Mouse (Mus musculus) forebrain, embryonic 10.5 days (tissue): Measurements from ENCODE around the gene Ctsz. TPM values are rescaled to one million over a fixed set of nuclear protein-coding genes. Genes with fewer than 3 reads are reported as not detected.

ENCODE experiments used
- DNase-seq: peaks from one replicate; pipeline ENCODE4 v3.0.0-alpha.2; 2017; ENCODE audit warnings: low spot score; ENCODE audit errors: extremely low spot score
- H3K27ac ChIP-seq: fragments of 300-500 bp; sonication (generic); 2 replicates; pipeline ENCODE4 v1.5.1; 2016; ENCODE audit warnings: mild to moderate bottlenecking
- H3K27me3 ChIP-seq: fragments of 300-500 bp; sonication (generic); 2 replicates; pipeline ENCODE4 v1.6.1; 2016; ENCODE audit warnings: mild to moderate bottlenecking; ENCODE audit not compliant: poor library complexity, severe bottlenecking
- H3K36me3 ChIP-seq: fragments of 300-500 bp; sonication (generic); replicated peaks from 2 replicates; pipeline ENCODE4 v1.6.1; 2016; ENCODE audit warnings: mild to moderate bottlenecking, moderate library complexity
- H3K4me1 ChIP-seq: fragments of 300-500 bp; sonication (generic); 2 replicates; pipeline ENCODE4 v1.6.1; 2016
- H3K4me3 ChIP-seq: fragments of 300-500 bp; sonication (generic); 2 replicates; pipeline ENCODE4 v1.5.1; 2016; ENCODE audit warnings: mild to moderate bottlenecking, moderate library complexity
- H3K9me3 ChIP-seq: fragments of 300-500 bp; sonication (generic); 2 replicates; pipeline ENCODE4 v1.6.1; 2016; ENCODE audit warnings: mild to moderate bottlenecking, moderate library complexity
- WGBS: fragments of 180-500 bp; shearing (Covaris S2); methylation state at CpG from one replicate; pipeline ENCODE4 v1.1.7; 2016; 5-methylcytosine and 5-hydroxymethylcytosine counted together
- polyA plus RNA-seq: library from polyadenylated mRNA; unstranded; fragments of >200 nt; fragmentation: Nextera tagmentation; extraction: Ambion mirVana; gene quantifications from 2 replicates; pipeline ENCODE4 v1.2.1, GENCODE M21; 2016

Gene Ctsz
- polyA plus RNA-seq, 1 experiment from 2014 or later = 106 TPM

- Histone ChIP-seq H3K27ac (no peak overlapping the region), H3K9me3 (no peaks in the 10 kb centered on the region), H3K4me3 (no peak overlapping the region), H3K4me1 (peaks cover 40% of the 10 kb centered on the region), H3K36me3 (peaks cover 32% of the 10 kb centered on the region), H3K27me3 (peaks cover 10% of the 10 kb centered on the region; the same call in 1 of the 2 replicates)
- WGBS = 81% methylated on average over 2 of the region's 2 CpGs
- no peak for DNase-seq
These were observed 20.5 kb upstream of the Ctsz start for GRCm38 (mm10) chr2:174459365-174459764.

DNA sequence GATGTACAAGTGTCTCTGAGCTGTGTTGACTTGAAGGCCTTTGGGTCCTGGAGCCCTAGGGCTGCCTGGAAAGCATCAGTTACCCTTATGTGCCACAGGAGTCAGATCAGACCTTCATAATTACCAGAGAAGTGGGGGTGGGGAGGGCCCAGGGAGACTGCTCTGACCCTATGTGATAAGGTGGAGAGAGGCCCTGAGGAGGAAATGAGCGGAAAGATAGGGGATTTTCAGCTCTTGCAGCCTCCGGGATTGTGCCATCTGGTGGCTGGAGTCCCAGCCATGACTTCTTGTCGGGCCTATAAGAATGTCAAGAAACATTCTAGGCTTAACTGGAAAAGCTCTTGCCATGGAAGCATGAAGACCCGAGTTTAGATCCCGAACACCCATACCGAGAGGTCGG lies 14.8 kb upstream of the Ctsz start:
- H3K27me3 ChIP-seq = peaks cover 10% of the 10 kb centered on the region; the same call in 1 of the 2 replicates
- H3K4me3 ChIP-seq = no peak overlapping the region
- no peak overlapping the region for H3K27ac ChIP-seq
- no peak for DNase-seq
- WGBS = 74% methylated on average over 7 of the region's 7 CpGs
- no peaks in the 10 kb centered on the region for H3K36me3 ChIP-seq
- H3K9me3 ChIP-seq = no peaks in the 10 kb centered on the region
- peaks cover 7% of the 10 kb centered on the region; the same call in 1 of the 2 replicates for H3K4me1 ChIP-seq

- Histone ChIP-seq H3K27me3 (no peaks in the 10 kb centered on the region; the same call in 1 of the 2 replicates), H3K27ac (no peak within 1 kb of the TSS), H3K9me3 (no peaks in the 10 kb centered on the region), H3K4me3 (no peak within 1 kb of the TSS), H3K36me3 (no peaks in the 10 kb centered on the region), H3K4me1 (peaks cover 10% of the 10 kb centered on the region)
- no peak for DNase-seq
- WGBS = 81% methylated on average over 4 of the region's 4 CpGs
These were observed 11.5 kb upstream of the Ctsz start, which contains the start of gene Tubb1 for GRCm38 (mm10) chr2:174450353-174450752. TSS of gene Tubb1 (plus strand) at chr2:174450695.

DNA sequence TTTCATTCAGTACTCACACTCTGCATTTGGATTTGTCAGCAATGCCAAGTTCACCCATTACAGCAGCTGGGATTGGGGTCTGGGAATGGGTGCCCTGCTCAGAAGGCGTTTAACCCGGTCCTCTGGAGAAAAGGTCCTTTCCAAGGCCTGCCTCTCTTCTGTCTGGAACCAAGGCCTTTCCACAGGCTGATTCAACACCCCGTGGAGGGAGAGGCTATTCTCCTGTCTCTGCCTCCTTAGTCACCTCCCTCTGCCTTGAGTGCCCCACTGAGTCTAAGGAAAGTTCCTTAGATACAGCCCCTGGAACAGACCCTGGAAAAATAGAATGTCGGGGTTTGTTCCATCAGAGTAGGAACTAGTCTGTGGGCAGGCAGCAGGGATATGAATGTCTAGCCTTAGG lies 9.6 kb upstream of the Ctsz start:
- Histone ChIP-seq H3K9me3 (no peaks in the 10 kb centered on the region), H3K4me1 (peaks cover 11% of the 10 kb centered on the region), H3K27me3 (no peaks in the 10 kb centered on the region; the same call in 1 of the 2 replicates), H3K27ac (no peak overlapping the region), H3K4me3 (no peak overlapping the region), H3K36me3 (no peaks in the 10 kb centered on the region)
- WGBS = 92% methylated on average over 4 of the region's 4 CpGs
- DNase-seq = no peak

- H3K4me1 ChIP-seq = peaks cover 16% of the 10 kb centered on the region
- no peak for DNase-seq
- H3K9me3 ChIP-seq = no peaks in the 10 kb centered on the region
- H3K4me3 ChIP-seq = no peak overlapping the region
- no peak overlapping the region for H3K27ac ChIP-seq
- no peaks in the 10 kb centered on the region; the same call in 1 of the 2 replicates for H3K27me3 ChIP-seq
- 62% methylated on average over 8 of the region's 8 CpGs for WGBS
- H3K36me3 ChIP-seq = no peaks in the 10 kb centered on the region
These were observed 8.1 kb upstream of the Ctsz start for GRCm38 (mm10) chr2:174446905-174447304.

- DNase-seq = no peak
- WGBS = 60% methylated on average over 7 of the region's 7 CpGs
- H3K27me3 ChIP-seq = no peaks in the 10 kb centered on the region; the same call in 1 of the 2 replicates
- H3K4me3 ChIP-seq = no peak overlapping the region
- H3K4me1 ChIP-seq = peaks cover 16% of the 10 kb centered on the region
- peak overlapping the region; percentile 35; the same call in 1 of the 2 replicates for H3K27ac ChIP-seq
- H3K36me3 ChIP-seq = no peaks in the 10 kb centered on the region
- no peaks in the 10 kb centered on the region for H3K9me3 ChIP-seq
These were observed 7.7 kb upstream of the Ctsz start for GRCm38 (mm10) chr2:174446492-174446891.

DNA sequence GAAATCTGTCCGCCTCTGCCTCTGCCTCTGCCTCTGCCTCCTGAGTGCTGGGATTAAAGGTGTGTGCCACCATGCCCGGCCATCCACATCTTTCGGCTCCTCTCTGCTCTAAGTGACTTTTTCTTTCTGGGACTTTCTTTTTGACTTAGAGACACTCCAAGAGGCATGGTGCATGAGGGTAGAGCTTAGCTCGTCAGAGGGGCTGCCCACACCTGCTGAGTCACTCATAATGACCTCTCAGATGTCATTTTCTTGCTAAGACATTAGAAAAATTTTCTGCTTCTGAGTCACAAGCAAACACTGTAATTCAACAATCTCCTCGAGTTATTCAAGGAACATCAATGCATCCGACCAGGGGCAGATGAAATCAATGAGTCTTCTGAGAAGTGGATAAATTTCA lies 6.2 kb upstream of the Ctsz start:
- Histone ChIP-seq H3K4me1 (peaks cover 16% of the 10 kb centered on the region), H3K36me3 (no peaks in the 10 kb centered on the region)

GRCm38 (mm10) chr2:174444359-174444758 lies 5.5 kb upstream of the Ctsz start:
- Histone ChIP-seq H3K27ac (no peak overlapping the region), H3K9me3 (no peaks in the 10 kb centered on the region), H3K36me3 (no peaks in the 10 kb centered on the region), H3K27me3 (no peaks in the 10 kb centered on the region; the same call in 1 of the 2 replicates), H3K4me1 (peaks cover 20% of the 10 kb centered on the region), H3K4me3 (no peak overlapping the region)
- WGBS = 91% methylated on average over 7 of the region's 7 CpGs
- no peak for DNase-seq

More for the DNA sequence above, 6.2 kb upstream of the Ctsz start:
- no peak overlapping the region for H3K27ac ChIP-seq
- no peak for DNase-seq
- H3K9me3 ChIP-seq = no peaks in the 10 kb centered on the region
- WGBS = 89% methylated on average over 6 of the region's 6 CpGs
- H3K27me3 ChIP-seq = no peaks in the 10 kb centered on the region; the same call in 1 of the 2 replicates
- no peak overlapping the region for H3K4me3 ChIP-seq

DNA sequence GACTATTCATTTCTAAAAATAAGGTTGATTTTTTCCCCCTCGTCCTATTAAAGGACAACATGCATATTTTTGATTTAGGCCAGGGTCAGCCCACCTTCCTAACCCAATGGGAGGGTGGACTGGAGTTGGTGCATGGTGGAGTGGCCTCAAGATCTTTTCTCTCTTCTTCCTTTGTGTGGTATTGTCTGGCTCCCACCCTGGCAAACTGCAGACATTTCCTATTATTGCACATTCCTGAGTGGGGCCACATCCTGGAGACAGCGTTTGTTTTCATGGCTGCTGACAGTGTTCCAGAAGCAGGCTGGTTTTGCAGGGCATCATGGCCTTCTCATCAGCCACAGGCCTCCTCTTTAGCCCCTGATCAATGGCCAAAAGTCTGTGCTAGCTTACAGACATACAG lies 4.2 kb upstream of the Ctsz start:
- Histone ChIP-seq H3K4me1 (peaks cover 34% of the 10 kb centered on the region), H3K36me3 (no peaks in the 10 kb centered on the region), H3K27ac (peak overlapping the region; percentile 53; the same call in 1 of the 2 replicates), H3K27me3 (no peaks in the 10 kb centered on the region; the same call in 1 of the 2 replicates), H3K4me3 (no peak overlapping the region), H3K9me3 (no peaks in the 10 kb centered on the region)
- no peak for DNase-seq
- 80% methylated on average over 2 of the region's 2 CpGs for WGBS

DNA sequence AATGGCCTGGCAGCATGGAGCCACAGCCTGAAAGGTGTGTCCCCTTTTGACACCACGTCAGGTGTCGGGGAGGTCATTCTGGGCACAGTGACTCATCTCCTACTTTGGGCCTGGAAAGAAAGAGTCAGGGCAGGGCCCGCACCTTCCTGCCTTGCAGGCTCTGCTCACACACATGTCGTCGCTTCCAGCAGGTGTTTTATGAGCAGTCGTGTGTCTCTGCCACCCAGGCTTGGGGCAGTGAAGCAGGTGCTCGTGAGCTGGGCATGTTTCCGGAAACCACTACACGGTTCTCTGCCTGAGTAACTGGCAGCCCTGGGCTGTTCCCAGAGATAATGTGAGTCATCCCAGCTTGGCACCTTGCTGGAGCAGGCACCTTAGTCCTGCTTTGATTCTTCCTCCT lies 3.6 kb upstream of the Ctsz start:
- peaks cover 39% of the 10 kb centered on the region for H3K4me1 ChIP-seq

DNA sequence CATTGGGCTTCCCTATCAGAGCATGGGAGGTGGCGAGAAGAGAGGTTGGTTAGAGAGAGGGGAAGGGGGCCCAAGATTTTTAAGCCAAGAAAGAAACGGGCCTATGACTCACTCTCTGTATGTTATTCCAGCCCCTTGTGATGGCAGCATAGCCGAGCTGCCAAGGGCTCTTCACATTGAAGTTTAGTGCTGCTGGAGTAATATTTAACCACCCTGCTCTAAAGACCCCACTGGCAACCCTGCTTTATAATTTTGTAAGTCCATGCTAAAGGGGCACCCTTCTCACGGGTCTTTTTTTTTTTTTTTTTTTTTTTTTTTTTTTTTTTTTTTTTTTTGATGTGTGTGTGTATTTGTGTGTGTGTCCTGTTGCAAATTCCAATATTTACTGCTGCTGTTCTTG lies 3.1 kb upstream of the Ctsz start:
- H3K27ac ChIP-seq = no peak overlapping the region
- 82% methylated on average over 4 of the region's 4 CpGs for WGBS

More for the DNA sequence above, 3.6 kb upstream of the Ctsz start:
- no peak overlapping the region for H3K4me3 ChIP-seq
- H3K27me3 ChIP-seq = no peaks in the 10 kb centered on the region; the same call in 1 of the 2 replicates
- no peak for DNase-seq
- no peak overlapping the region for H3K27ac ChIP-seq
- 85% methylated on average over 9 of the region's 9 CpGs for WGBS
- no peaks in the 10 kb centered on the region for H3K36me3 ChIP-seq
- no peaks in the 10 kb centered on the region for H3K9me3 ChIP-seq

DNA sequence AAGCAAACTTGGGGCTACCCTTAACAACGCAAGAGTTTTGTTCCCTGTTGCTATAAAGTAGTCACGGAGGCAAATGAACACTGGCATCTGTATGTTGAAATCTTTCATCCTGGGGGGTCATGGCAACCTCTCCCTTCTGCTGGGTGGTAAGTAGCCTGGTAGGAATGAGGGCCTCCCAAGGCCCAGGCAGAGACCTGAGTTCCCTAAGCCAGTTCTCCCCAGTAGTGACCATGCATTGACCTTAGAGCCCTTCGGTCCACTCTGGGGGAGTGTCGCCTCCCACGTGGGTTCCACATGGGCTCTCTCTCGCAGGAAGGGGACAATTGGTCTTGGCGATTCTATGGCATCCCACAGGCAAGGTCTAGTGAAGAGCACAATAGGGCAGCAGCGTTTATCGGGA lies 1.1 kb upstream of the Ctsz start:
- no peaks in the 10 kb centered on the region for H3K27me3 ChIP-seq
- 88% methylated on average over 9 of the region's 9 CpGs for WGBS
- H3K27ac ChIP-seq = no peak overlapping the region
- no peaks in the 10 kb centered on the region for H3K9me3 ChIP-seq
- H3K4me3 ChIP-seq = no peak overlapping the region
- peaks cover 18% of the 10 kb centered on the region for H3K36me3 ChIP-seq
- peaks cover 34% of the 10 kb centered on the region for H3K4me1 ChIP-seq
- DNase-seq = no peak

More for the DNA sequence above, 3.1 kb upstream of the Ctsz start:
- Histone ChIP-seq H3K27me3 (no peaks in the 10 kb centered on the region), H3K9me3 (no peaks in the 10 kb centered on the region), H3K4me1 (peaks cover 42% of the 10 kb centered on the region), H3K36me3 (0 out of 2 replicates have a peak, but pooled peaks cover under 1% of the 10 kb centered on the region), H3K4me3 (no peak overlapping the region)
- no peak for DNase-seq

GRCm38 (mm10) chr2:174439450-174439838 lies 605 bp upstream of the Ctsz start:
- Histone ChIP-seq H3K27ac (peak overlapping the region; percentile 89), H3K4me3 (peak overlapping the region; percentile 66), H3K4me1 (peaks cover 34% of the 10 kb centered on the region), H3K9me3 (no peaks in the 10 kb centered on the region), H3K27me3 (no peaks in the 10 kb centered on the region), H3K36me3 (peaks cover 22% of the 10 kb centered on the region)
- DNase-seq = no peak
- 48% methylated on average over 5 of the region's 5 CpGs for WGBS
